Mouse (Mus musculus): ENCODE measurements around the gene Hipk2.
A peak's percentile ranks its signal among the peaks of the same experiment; 100 is the strongest.

Gene Hipk2

GRCm38 (mm10) chr6:38742441-38742840, 133.5 kb downstream of the Hipk2 start:
- DNase-seq = no peak

DNA sequence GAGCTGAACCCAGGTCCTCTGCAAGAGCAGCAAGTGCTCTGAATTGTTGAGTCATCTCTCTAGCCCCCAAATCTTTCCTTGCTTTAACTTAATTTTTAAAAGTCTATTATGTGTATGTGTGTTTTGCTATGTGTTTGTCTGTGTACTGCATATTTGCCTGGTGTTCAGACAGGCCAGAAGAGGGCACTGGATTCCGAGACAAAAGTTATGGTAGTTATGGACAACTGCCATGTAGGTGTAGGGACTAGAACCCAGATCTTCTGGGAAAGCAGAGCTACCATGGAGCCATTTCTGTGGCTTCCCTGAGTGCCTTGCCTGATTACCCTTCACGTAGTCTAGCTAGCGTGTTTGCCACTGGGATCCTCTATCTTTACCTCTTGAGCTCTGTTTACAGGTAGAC, 134.9 kb downstream of the Hipk2 start:
- DNase-seq = no peak

DNA sequence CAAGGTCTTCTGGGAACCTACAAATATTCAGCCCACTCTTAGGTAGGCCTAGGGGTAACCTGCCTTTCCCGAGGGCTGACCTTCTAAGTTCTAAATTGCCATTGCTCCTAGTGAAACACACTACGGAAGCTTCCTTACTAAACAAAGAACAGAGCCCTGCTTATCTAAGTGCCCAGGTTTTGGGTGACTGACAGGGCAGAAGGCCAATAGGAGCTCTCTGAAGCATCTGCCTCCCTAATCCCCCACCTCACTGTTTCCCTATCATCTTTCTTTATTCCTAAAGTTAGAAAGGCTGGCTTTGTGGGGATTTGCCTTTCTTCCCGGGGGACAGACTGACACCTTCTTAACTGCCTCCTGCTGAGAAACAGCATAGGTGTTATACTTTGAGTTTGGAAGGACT, 136.7 kb downstream of the Hipk2 start:
- DNase-seq = no peak

DNA sequence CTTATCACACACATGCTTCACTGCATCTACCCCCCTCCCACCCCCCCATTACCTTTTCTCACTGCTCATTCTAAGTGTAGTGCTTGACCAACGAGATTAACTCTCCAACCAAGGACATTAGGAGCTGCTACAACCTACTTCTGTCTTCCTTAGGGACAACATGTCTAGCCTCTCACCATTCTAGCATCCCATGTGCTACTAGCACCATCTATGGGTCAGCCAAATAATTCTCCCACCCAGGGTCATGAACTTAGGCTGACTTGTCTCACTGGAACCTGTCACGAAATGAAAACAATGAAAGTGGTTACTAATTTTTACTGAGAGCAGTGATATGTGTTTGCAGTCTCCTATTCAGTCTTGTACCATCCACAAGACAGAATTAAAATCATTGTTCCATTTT, 138.2 kb downstream of the Hipk2 start:
- DNase-seq = peak; percentile 53 to 58

DNA sequence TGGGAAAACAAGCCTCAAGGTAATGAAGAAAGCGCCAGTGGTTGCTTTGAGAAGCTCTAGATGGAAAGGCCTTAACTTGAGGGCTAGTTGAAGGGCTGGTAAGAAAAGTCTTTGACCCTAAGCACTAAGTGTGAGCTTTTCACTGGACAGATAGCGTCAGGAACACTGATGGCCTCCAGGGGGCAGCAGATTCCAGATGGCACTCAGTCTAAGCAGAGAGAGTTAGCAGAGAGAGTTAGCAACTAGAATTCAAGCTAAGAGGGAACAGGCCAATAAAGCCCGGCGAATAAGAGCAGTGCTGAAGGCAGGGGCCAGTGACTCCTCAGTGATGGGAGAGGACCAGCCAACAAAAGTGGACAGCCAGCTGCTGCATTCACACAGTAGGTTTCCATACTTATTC, 139.7 kb downstream of the Hipk2 start:
- DNase-seq = peak; percentile 82 to 85

- DNase-seq = no peak
Measured at GRCm38 (mm10) chr6:38732681-38733080, 143.3 kb downstream of the Hipk2 start.

DNA sequence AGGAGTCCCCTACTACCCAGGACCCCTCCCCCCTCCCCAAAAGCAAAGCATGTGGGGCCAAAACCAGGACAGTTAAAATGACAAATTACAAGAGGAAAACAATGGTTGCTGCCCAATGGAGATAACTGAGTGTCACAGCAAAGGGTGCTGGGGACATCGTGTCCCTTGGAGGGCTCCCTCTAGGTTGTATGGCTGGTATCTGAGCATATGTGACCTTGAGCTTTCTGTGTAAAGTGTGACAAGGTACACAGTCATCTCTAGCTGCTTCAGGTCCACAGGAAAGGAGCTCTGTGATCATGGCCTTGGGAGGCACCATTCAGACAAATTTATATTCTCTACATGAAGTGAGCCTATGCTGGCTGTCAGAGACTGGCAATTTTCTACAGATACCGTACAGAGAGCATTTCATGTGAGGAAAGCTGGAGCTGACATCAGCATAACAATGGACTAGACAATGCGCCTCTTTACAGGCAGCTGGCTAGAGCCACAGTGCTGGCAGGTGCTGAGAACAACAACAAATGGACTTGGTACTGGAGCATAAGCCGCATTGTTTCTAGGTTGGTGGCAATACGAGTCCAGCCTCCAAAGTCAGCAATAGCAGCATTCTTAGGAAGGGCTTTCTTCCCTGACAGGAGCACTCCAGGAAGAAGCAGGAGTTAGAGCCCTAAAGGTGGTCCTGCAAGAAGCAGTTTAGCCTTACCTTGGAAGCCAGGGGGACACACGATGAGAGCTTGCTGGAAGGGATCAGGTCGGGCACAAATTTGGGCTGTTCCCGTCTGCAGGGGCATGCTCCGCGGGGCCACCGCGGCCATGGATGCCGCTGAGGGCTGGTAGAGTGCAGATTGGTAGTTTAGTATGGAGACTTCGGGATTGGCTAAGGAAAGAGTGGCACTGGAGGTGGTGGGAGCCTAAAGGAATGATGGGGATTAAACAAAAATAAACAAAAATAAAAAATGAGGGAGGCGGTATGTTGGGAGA, 145.5 kb downstream of the Hipk2 start:
- no peak for DNase-seq

DNA sequence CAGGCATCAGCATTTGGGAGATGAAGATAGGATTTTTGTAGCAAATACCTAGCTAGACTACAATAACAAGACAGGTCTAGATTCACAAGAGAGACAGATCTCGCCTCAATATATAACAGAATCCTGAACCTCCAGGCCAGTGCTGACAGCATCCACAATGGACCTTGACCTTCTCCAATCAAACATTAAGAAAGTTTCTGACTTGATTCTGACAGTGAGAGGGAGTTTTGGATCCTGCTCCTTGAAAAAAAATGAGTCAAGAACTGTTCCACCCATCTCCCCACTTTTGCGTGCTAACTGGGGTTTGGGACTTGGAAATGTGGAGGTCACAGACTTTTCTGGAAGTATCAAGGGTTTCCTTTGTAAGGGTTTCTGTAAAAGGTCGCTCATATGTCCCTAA, 150.4 kb downstream of the Hipk2 start:
- DNase-seq = no peak

- DNase-seq = peak; percentile 45 to 47
Measured at GRCm38 (mm10) chr6:38721361-38721760, 154.6 kb downstream of the Hipk2 start.

DNA sequence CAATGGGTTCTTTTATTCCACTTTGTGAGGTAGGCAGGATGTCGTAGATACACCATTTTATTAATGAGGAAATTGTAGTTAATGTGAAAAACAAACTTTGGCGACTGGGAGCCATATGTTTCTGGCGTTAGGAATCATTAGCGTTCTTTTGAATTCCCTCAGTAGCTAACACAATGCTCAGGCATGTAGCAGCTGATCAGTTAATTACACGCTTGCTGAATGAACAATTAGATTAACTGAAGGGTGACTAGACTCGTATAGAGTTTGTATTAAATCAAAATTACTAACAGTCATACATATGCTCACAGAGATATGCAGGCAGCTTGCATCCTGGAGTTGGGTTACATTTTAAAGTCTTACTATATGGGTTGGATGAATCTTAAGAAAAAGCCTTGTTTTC, 156.7 kb downstream of the Hipk2 start:
- DNase-seq = no peak

DNA sequence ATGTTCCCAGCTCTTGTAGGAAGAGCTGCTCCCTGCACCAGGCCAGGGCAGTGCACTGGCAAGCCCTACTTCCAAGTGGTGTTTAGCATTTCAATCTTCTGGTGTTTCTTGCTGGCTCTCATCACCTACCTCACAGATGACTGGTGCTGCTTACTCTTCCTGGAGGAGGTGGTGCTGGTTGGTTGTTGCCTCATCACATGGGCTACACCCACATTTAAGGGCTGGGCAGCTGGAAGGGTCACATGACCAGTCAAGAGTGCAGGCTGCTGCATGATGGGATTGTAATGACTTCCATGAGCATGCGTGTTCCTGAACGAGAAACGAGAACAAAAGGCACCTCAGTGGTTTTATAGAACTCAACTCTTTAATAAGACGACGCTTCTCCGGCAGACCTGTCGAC, 157.3 kb downstream of the Hipk2 start:
- no peak for DNase-seq

DNA sequence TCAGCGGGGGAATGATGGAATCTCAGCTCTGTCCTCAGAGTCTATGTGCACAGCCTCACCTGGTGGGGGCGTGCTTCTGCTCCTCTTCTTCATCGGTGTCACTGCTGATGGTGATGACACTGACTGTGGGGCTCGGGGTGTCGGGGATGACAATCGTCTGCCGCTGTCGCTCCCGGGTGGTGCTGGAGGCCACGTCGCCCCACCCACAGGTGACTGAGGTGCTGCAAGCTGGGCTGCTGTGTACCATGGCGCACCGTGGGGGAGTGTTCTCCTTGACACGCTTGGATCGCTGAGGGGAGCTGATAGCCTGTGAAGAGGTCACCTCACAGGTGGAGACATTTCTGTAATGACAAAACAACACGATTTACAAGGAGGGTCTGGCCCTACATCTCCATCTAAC, 160.1 kb downstream of the Hipk2 start:
- no peak for DNase-seq

GRCm38 (mm10) chr6:38713957-38714898, 161.7 kb downstream of the Hipk2 start:
- peak; percentile 31 for DNase-seq

DNA sequence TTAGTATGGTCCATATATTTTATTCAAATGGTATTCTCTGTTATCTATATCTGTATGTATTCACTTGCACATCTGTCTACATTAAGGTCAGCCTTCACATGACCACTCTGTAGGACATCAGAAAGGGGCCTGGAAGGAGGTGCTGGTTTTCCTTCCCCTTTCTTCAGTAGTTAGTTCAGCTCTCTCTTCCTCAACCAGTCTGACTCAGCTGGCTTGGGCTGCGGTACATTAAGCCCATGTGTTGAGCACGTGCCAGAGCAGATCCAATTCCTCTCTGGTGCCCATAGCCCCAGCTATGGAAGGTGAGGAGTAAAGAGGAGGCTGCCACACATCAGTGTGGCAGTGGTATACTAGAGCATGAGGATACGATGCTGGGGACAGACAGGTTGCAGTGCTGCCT, 165.5 kb downstream of the Hipk2 start:
- peak; percentile 40 to 48 for DNase-seq

- no peak for DNase-seq
Measured at GRCm38 (mm10) chr6:38704264-38704984, 171.5 kb downstream of the Hipk2 start.

- no peak for DNase-seq
Measured at GRCm38 (mm10) chr6:38703526-38703925, 172.4 kb downstream of the Hipk2 start.

- DNase-seq = no peak
Measured at GRCm38 (mm10) chr6:38702810-38703399, 173.1 kb downstream of the Hipk2 start.

DNA sequence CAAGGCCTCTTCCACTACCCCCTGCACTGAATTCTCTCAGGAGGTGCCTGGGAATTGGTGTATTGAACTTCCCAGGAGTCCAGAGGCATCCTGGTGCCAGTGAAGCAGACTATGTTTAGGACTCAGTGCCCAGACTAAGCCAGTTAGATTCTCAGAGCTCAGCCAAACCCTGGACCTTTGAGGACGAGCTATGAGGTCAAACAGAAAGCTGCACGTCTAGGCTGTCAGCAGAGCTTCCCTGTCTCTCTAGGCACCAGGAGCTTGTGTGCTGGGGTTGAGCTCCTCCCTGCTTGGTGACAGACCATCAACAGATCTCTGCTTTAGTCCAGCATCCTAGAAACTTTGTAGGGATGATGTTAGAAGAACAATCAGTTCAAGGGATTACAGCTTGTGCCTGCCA, 174.5 kb downstream of the Hipk2 start:
- no peak for DNase-seq

DNA sequence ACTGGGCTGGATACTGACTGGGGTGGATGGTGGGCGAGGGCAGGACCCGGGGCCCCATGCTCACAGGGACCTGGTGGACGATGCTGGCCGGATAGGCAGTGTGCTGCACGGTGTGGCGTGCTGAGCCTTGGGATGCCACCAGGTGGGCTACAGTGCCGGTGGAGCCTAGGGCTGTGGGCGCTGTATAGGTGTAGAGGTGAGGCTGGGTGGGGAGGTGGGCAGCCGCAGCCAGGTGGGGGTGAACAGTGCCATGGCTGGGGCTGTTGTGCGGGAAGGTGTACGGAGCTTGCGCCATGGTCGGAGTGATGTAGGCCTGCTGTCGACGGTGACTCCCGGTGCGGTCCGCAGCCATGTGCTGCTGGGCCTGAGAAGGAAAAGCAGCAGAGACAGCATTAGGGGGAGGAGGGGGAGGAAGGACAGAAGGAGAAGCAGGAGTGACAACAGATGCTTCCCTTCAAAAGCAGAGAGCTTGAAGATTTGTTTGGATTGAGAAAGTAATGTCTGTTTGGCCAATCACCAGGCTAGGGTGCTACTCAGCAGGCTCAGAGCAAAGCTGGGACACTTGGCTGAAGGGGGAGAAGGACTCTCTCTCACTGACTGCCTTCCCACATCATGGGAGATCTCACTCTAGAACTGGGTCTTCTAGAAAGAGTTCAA, 177.6 kb downstream of the Hipk2 start:
- DNase-seq = no peak

- no peak for DNase-seq
Measured at GRCm38 (mm10) chr6:38696570-38696969, 179.4 kb downstream of the Hipk2 start.

GRCm38 (mm10) chr6:38695380-38696054, 180.4 kb downstream of the Hipk2 start:
- peak; percentile 70 to 73 for DNase-seq
